Mouse (Mus musculus) CH12.LX (cell line): ENCODE measurements around the gene Trmo. TPM values are rescaled to one million over a fixed set of nuclear protein-coding genes. Genes with fewer than 3 reads are reported as not detected.

Source experiments
- DNase-seq: peaks from one replicate; pipeline ENCODE4 v3.0.0-alpha.2; 2013; ENCODE audit errors: extremely low read depth
- H3K27ac ChIP-seq: 2 replicates; pipeline ENCODE4 v1.5.1; 2012; ENCODE audit warnings: low read depth, mild to moderate bottlenecking, control low read depth, moderate library complexity; ENCODE audit not compliant: insufficient read depth
- H3K27me3 ChIP-seq: replicated peaks from 2 replicates; pipeline ENCODE3; 2012; ENCODE audit warnings: inconsistent platforms
- H3K36me3 ChIP-seq, 2 experiments: replicated peaks in 1 of 2; 2 replicates each; pipeline versions ENCODE3 to v1.6.1; 2012; ENCODE audit warnings: inconsistent platforms in 1 of 2, low read length in 1 of 2, mild to moderate bottlenecking in 1 of 2, mixed read lengths in 1 of 2, moderate library complexity in 1 of 2; ENCODE audit not compliant: control insufficient read depth in 1 of 2, insufficient read depth in 1 of 2
- H3K4me1 ChIP-seq, 2 experiments: 2 replicates each; pipeline ENCODE4 v1.6.1; 2012; ENCODE audit warnings: inconsistent platforms in 1 of 2, moderate library complexity in 1 of 2; ENCODE audit not compliant: insufficient read depth in 2 of 2, control insufficient read depth in 1 of 2
- H3K4me2 ChIP-seq: 2 replicates; pipeline ENCODE4 v1.6.1; 2012; ENCODE audit warnings: low read depth, mild to moderate bottlenecking, control low read depth; ENCODE audit not compliant: poor library complexity, insufficient read depth, severe bottlenecking
- H3K4me3 ChIP-seq, 3 experiments: fragments of 150-350 bp in 1 of 3; sonication (generic) in 1 of 3; replicated peaks in 1 of 3; 2 replicates each; pipeline versions ENCODE3 to v1.5.1; 2011 to 2012; ENCODE audit warnings: low read depth in 2 of 3, low read length in 2 of 3, mild to moderate bottlenecking in 2 of 3, moderate library complexity in 2 of 3, control low read depth in 1 of 3, improper control_type of control experiment in 1 of 3, inconsistent platforms in 1 of 3, mixed read lengths in 1 of 3; ENCODE audit not compliant: poor library complexity in 1 of 3
- H3K79me2 ChIP-seq: replicated peaks from 2 replicates; pipeline ENCODE4 v1.6.1; 2012; ENCODE audit warnings: mild to moderate bottlenecking, moderate library complexity; ENCODE audit not compliant: control insufficient read depth, poor library complexity, insufficient read depth, severe bottlenecking; ENCODE audit errors: extremely low read depth
- H3K9ac ChIP-seq: 2 replicates; pipeline ENCODE4 v1.6.1; 2012; ENCODE audit warnings: low read depth, mild to moderate bottlenecking, control low read depth, moderate library complexity; ENCODE audit not compliant: insufficient read depth
- H3K9me3 ChIP-seq: replicated peaks from 2 replicates; pipeline ENCODE3; 2012; ENCODE audit warnings: low read length, inconsistent platforms, mixed read lengths
- CTCF ChIP-seq, 2 experiments: IDR thresholded peaks in 1 of 2; conservative IDR thresholded peaks in 1 of 2; 2 replicates each; pipeline ENCODE4 v1.5.1; 2011 to 2012; ENCODE audit warnings: low read depth in 2 of 2, low read length in 2 of 2, improper control_type of control experiment in 1 of 2, inconsistent platforms in 1 of 2, mild to moderate bottlenecking in 1 of 2, moderate library complexity in 1 of 2
- ELF1 ChIP-seq: IDR thresholded peaks from 2 replicates; pipeline ENCODE4 v1.6.1; 2014; ENCODE audit warnings: low read depth, mild to moderate bottlenecking, inconsistent platforms, low read length, improper control_type of control experiment
- EP300 ChIP-seq: IDR thresholded peaks from 2 replicates; pipeline ENCODE4 v1.6.1; 2011; ENCODE audit warnings: low read length, improper control_type of control experiment
- ETS1 ChIP-seq: conservative IDR thresholded peaks from 2 replicates; pipeline ENCODE4 v1.6.1; 2012; ENCODE audit warnings: low read depth, mild to moderate bottlenecking, inconsistent platforms, low read length, improper control_type of control experiment, moderate library complexity
- IRF4 ChIP-seq: IDR thresholded peaks from 2 replicates; pipeline ENCODE4 v1.6.1; 2014; ENCODE audit warnings: low read depth, mild to moderate bottlenecking, inconsistent platforms, low read length, improper control_type of control experiment
- KAT2A ChIP-seq: IDR thresholded peaks from 2 replicates; pipeline ENCODE4 v1.6.1; 2012; ENCODE audit warnings: low read length, improper control_type of control experiment, inconsistent platforms; ENCODE audit not compliant: insufficient replicate concordance
- RAD21 ChIP-seq: IDR thresholded peaks from 2 replicates; pipeline ENCODE4 v1.6.1; 2011; ENCODE audit warnings: low read depth, mild to moderate bottlenecking, low read length, improper control_type of control experiment, moderate library complexity
- RCOR1 ChIP-seq: conservative IDR thresholded peaks from 2 replicates; pipeline ENCODE4 v1.6.1; 2012; ENCODE audit warnings: low read depth, mild to moderate bottlenecking, inconsistent platforms, low read length, improper control_type of control experiment
- SMC3 ChIP-seq: IDR thresholded peaks from 2 replicates; pipeline ENCODE4 v1.6.1; 2011; ENCODE audit warnings: low read depth, low read length, improper control_type of control experiment
- UBTF ChIP-seq: IDR thresholded peaks from 2 replicates; pipeline ENCODE4 v1.6.1; 2012; ENCODE audit warnings: low read depth, mild to moderate bottlenecking, inconsistent platforms, low read length, improper control_type of control experiment, moderate library complexity
- USF2 ChIP-seq: conservative IDR thresholded peaks from 2 replicates; pipeline ENCODE4 v1.6.1; 2011; ENCODE audit warnings: low read depth, low read length, improper control_type of control experiment
- ZC3H11A ChIP-seq: IDR thresholded peaks from 2 replicates; pipeline ENCODE4 v1.6.1; 2012; ENCODE audit warnings: low read depth, mild to moderate bottlenecking, inconsistent platforms, low read length, improper control_type of control experiment
- ZMIZ1 ChIP-seq: IDR thresholded peaks from 2 replicates; pipeline ENCODE4 v1.6.1; 2012; ENCODE audit warnings: low read depth, mild to moderate bottlenecking, inconsistent platforms, low read length, improper control_type of control experiment
- dilution Hi-C: fragments of 300-500 bp; cut with MboI; formaldehyde crosslinking; loops from 2 replicates; pipeline ENCODE4 v1.14.3; 2020; ENCODE audit warnings: low sequenced_read_pairs; ENCODE audit not compliant: extremely low pct_unique_long_range_greater_than_20kb, extremely low pct_ligation_motif_present
- in situ Hi-C: fragments of 300-500 bp; cut with MboI; formaldehyde crosslinking; loops from 3 replicates; pipeline ENCODE4 v1.14.3; 2019; ENCODE audit warnings: low sequenced_read_pairs, low pct_ligation_motif_present, low pct_unique_long_range_greater_than_20kb, mixed read lengths
- polyA plus RNA-seq: library from polyadenylated mRNA; unstranded; fragments of >175 nt; gene quantifications from 2 replicates; pipeline ENCODE4 v1.2.1, GENCODE M21; 2012; ENCODE audit warnings: low read depth; ENCODE audit not compliant: insufficient read length
- total RNA-seq, 2 experiments: library from RNA; depleted of rRNA; stranded (reverse); fragments of 300-350 nt in 1 of 2; fragments of >200 nt in 1 of 2; gene quantifications; 2 replicates each; pipeline ENCODE4 v1.2.3; 2012 to 2014

Trmo gene
- total and polyA plus RNA-seq, 3 experiments, result 15.4 to 27.0 (median 18.8) TPM

- H3K9me3 ChIP-seq, result no peaks in the 10 kb centered on the region
- in situ Hi-C loops (no loop called here), dilution Hi-C loops (no loop called here)
- H3K36me3 ChIP-seq, result no peaks in the 10 kb centered on the region
- 0 out of 4 replicates have a peak, but pooled peaks cover 0 to 4% of the 10 kb centered on the region in 2 experiments for H3K4me1 ChIP-seq
- no peak overlapping the region for H3K27ac ChIP-seq
- H3K79me2 ChIP-seq, result no peaks in the 10 kb centered on the region
- no peak overlapping the region for H3K9ac ChIP-seq
- no peak overlapping the region for H3K4me3 ChIP-seq
- H3K4me2 ChIP-seq, result no peak overlapping the region
- H3K27me3 ChIP-seq, result no peaks in the 10 kb centered on the region
- TF ChIP-seq RAD21, result no peak
- TF ChIP-seq SMC3, result peak; percentile 8; the same call in 1 of the 2 replicates
- TF ChIP-seq CTCF (conservative IDR thresholded peaks at IDR 0.05 in 1 of 2, IDR thresholded peaks at IDR 0.05 in 1 of 2; ENCODE audit: low read depth in 2 of 2, low read length in 2 of 2), result peak in 1 of 2 experiments; percentile 15; a peak in 1 of 4 replicates
- TF ChIP-seq, all 38 proteins: peak for 2
- DNase-seq, result no peak
Observed at GRCm38 (mm10) chr4:46335846-46336245, 53.4 kb downstream of the Trmo start.

- dilution Hi-C loops (no loop called here), in situ Hi-C loops (no loop called here)
- no peaks in the 10 kb centered on the region for H3K79me2 ChIP-seq
- no peak for TF ChIP-seq ZMIZ1
- TF ChIP-seq ETS1, result no peak
- no peak for TF ChIP-seq ELF1
- no peak for TF ChIP-seq UBTF
- TF ChIP-seq ZC3H11A, result no peak
- no peak for TF ChIP-seq USF2
- TF ChIP-seq KAT2A, result no peak
- TF ChIP-seq EP300, result no peak
- no peak for TF ChIP-seq IRF4
- TF ChIP-seq RCOR1, result no peak
- H3K27me3 ChIP-seq, result no peaks in the 10 kb centered on the region
- H3K4me1 ChIP-seq, result peaks cover 5 to 38% of the 10 kb centered on the region in 2 experiments
- H3K4me3 ChIP-seq, result peak overlapping the region in 1 of 3 experiments; percentile 40
- DNase-seq, result peak; percentile 83
- H3K9ac ChIP-seq, result no peak overlapping the region
- 0 out of 2 replicates have a peak overlapping the region, but pooled peaks have one; percentile 23 for H3K4me2 ChIP-seq
- H3K36me3 ChIP-seq, result no peaks in the 10 kb centered on the region
- no peak overlapping the region for H3K27ac ChIP-seq
- H3K9me3 ChIP-seq, result peaks cover 5% of the 10 kb centered on the region
Observed at GRCm38 (mm10) chr4:46328906-46329305, 60.3 kb downstream of the Trmo start.

Other genes with a start within 250 kb of the Trmo start
- 11.2 and 13.9 TPM in 2 replicates for gene Xpa, start 193.1 kb downstream of the Trmo start, total RNA-seq (2012; rRNA removed)
- gene Xpa, start 193.1 kb downstream of the Trmo start, total RNA-seq (2014; rRNA removed), result 13.8 and 16.2 TPM in 2 replicates
- gene Xpa, start 193.1 kb downstream of the Trmo start, polyA plus RNA-seq, result 28.8 and 34.0 TPM in 2 replicates
- gene Foxe1, start 45.8 kb downstream of the Trmo start, total RNA-seq (2012; rRNA removed), result not detected in 2 replicates
- not detected in 2 replicates for gene Foxe1, start 45.8 kb downstream of the Trmo start, total RNA-seq (2014; rRNA removed)
- gene Foxe1, start 45.8 kb downstream of the Trmo start, polyA plus RNA-seq, result not detected in 2 replicates
- gene Hemgn, start 24.1 kb upstream of the Trmo start, total RNA-seq (2012; rRNA removed), result 0.04 TPM in 1 of 2 replicates, not detected in the other
- 0.09 TPM in 1 of 2 replicates, not detected in the other for gene Hemgn, start 24.1 kb upstream of the Trmo start, total RNA-seq (2014; rRNA removed)
- gene Hemgn, start 24.1 kb upstream of the Trmo start, polyA plus RNA-seq, result 0.11 TPM in 1 of 2 replicates, not detected in the other
- 37.5 and 45.2 TPM in 2 replicates for gene Anp32b, start 61.5 kb upstream of the Trmo start, total RNA-seq (2012; rRNA removed)
- gene Anp32b, start 61.5 kb upstream of the Trmo start, total RNA-seq (2014; rRNA removed), result 22.9 and 29.4 TPM in 2 replicates
- 864 and 1,039 TPM in 2 replicates for gene Anp32b, start 61.5 kb upstream of the Trmo start, polyA plus RNA-seq
- gene Nans, start 99.8 kb upstream of the Trmo start, total RNA-seq (2012; rRNA removed), result 103 and 119 TPM in 2 replicates
- gene Nans, start 99.8 kb upstream of the Trmo start, total RNA-seq (2014; rRNA removed), result 140 and 150 TPM in 2 replicates
- 127 and 173 TPM in 2 replicates for gene Nans, start 99.8 kb upstream of the Trmo start, polyA plus RNA-seq
- 24.4 and 26.5 TPM in 2 replicates for gene Trim14, start 146.7 kb upstream of the Trmo start, total RNA-seq (2012; rRNA removed)
- 11.6 and 13.8 TPM in 2 replicates for gene Trim14, start 146.7 kb upstream of the Trmo start, total RNA-seq (2014; rRNA removed)
- gene Trim14, start 146.7 kb upstream of the Trmo start, polyA plus RNA-seq, result 26.0 and 35.4 TPM in 2 replicates
- 71.4 and 129 TPM in 2 replicates for gene Coro2a, start 212.8 kb upstream of the Trmo start, total RNA-seq (2012; rRNA removed)
- gene Coro2a, start 212.8 kb upstream of the Trmo start, total RNA-seq (2014; rRNA removed), result 23.3 and 24.6 TPM in 2 replicates
- 152 and 223 TPM in 2 replicates for gene Coro2a, start 212.8 kb upstream of the Trmo start, polyA plus RNA-seq